Mouse (Mus musculus): ENCODE data around the gene Lmo4. TPM values are rescaled to one million over a fixed set of nuclear protein-coding genes. Genes with fewer than 3 reads are reported as not detected.

Lmo4 gene
- polyA plus RNA-seq, 1 experiment = 44.2 TPM

DNA sequence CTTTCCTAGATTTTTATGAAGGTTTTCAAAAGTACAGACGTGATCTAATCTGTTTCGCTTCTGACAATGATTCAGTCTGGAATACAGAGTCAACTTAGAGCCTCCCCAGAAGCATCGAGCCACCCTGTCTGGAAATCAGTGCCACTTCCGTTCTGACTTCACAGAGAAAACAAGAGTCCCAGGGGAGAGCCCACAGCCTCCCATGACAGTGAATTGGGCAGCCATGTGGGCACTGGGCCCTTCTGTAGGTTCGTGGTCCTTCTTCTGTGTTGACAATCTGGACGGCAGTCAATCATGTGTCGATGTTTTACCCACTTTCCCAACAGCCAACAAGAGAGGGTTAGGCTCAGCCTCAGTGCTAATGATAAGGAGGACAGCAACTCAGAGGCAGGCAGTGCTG is 26.4 kb upstream of the Lmo4 start:
- H3K4me1 ChIP-seq = no peaks in the 10 kb centered on the region
- TF ChIP-seq GATA1 (IDR thresholded peaks at IDR 0.05; ENCODE audit: borderline replicate concordance, low read length) (no peak), FLI1 (IDR thresholded peaks at IDR 0.05; ENCODE audit: low read length) (no peak)
- no peak overlapping the region for H3K4me3 ChIP-seq (replicated peaks)

DNA sequence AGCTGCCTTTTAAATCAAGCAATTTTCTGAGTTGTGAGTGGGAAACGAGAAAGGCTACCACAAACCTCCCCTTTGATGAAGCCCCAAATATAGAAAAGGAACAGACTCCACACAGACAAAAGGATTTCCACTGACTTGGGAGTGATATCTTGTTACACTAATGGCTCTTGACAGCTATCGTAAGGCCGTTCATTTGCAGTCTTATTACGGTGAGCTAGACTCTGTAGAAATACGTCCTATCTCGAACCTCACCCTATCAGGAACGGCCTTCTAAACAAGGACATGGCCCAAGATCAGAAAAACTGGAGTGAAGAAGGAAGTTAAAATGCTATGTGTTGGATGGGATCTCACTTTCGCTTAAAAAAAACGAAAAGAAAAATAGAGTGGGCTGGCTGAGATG is 25.0 kb upstream of the Lmo4 start:
- no peak for TF ChIP-seq FLI1 (IDR thresholded peaks at IDR 0.05; ENCODE audit: low read length)
- no peak for TF ChIP-seq GATA1 (IDR thresholded peaks at IDR 0.05; ENCODE audit: borderline replicate concordance, low read length)
- H3K4me1 ChIP-seq = no peaks in the 10 kb centered on the region

More for the DNA sequence above, 26.4 kb upstream of the Lmo4 start:
- Histone ChIP-seq H3K36me3 (replicated peaks; ENCODE audit: low read length) (no peaks in the 10 kb centered on the region), H3K9me3 (0 out of 2 replicates have a peak, but pooled peaks cover 3% of the 10 kb centered on the region), H3K27me3 (replicated peaks) (no peaks in the 10 kb centered on the region)

DNA sequence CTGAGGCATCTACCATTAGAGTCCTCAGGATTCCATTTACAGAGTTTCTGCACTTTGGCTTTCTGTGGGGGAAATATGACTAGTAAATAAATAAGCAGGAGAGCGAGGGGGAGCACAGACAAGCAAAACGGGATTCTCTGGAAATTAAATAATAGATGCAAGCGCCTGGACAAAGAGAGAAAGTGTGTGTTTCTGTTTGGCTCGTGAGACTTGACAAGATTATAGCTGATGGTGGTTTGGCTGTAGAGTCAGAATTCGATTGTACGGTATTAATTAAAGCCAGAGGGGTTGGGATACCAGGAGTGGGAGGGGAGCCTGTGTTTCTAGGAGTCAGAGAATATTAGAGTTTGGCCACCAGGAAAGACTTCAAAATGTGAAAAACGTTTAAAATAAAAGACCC is 24.3 kb upstream of the Lmo4 start:
- no peaks in the 10 kb centered on the region for H3K36me3 ChIP-seq (replicated peaks; ENCODE audit: low read length)
- TF ChIP-seq GATA1 (IDR thresholded peaks at IDR 0.05; ENCODE audit: borderline replicate concordance, low read length) (no peak), FLI1 (IDR thresholded peaks at IDR 0.05; ENCODE audit: low read length) (no peak)
- H3K4me1 ChIP-seq = no peaks in the 10 kb centered on the region
- H3K9me3 ChIP-seq = 0 out of 2 replicates have a peak, but pooled peaks cover 3% of the 10 kb centered on the region
- no peak overlapping the region for H3K4me3 ChIP-seq (replicated peaks)
- H3K27me3 ChIP-seq (replicated peaks) = no peaks in the 10 kb centered on the region

More for the DNA sequence above, 25.0 kb upstream of the Lmo4 start:
- H3K27me3 ChIP-seq (replicated peaks) = no peaks in the 10 kb centered on the region
- H3K36me3 ChIP-seq (replicated peaks; ENCODE audit: low read length) = no peaks in the 10 kb centered on the region
- no peak overlapping the region for H3K4me3 ChIP-seq (replicated peaks)
- H3K9me3 ChIP-seq = 0 out of 2 replicates have a peak, but pooled peaks cover 3% of the 10 kb centered on the region

- Histone ChIP-seq H3K36me3 (replicated peaks; ENCODE audit: low read length) (no peaks in the 10 kb centered on the region), H3K4me3 (replicated peaks) (no peak overlapping the region), H3K27me3 (replicated peaks) (no peaks in the 10 kb centered on the region), H3K9me3 (no peaks in the 10 kb centered on the region), H3K4me1 (no peaks in the 10 kb centered on the region)
- TF ChIP-seq GATA1 (IDR thresholded peaks at IDR 0.05; ENCODE audit: borderline replicate concordance, low read length) (no peak), FLI1 (IDR thresholded peaks at IDR 0.05; ENCODE audit: low read length) (no peak)
These were observed 20.6 kb upstream of the Lmo4 start for GRCm38 (mm10) chr3:144225456-144226240.

DNA sequence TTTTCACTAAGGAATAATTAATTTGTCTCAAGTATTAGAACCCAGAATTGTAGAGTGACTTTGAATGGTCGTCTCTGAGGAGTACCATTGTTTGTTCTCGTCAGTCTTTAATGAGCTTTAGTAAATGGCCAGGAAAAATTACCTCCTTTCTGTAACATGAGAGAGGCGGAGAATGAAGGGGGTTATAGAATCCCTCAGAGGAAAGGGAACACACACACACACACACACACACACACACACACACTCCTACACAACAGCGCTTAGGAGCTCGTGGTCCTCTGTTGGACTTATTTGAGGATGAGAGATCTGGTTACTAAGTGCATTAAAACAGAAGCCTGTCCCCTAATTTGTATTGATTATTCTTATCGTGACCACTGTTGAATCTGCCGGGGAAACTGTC is 19.6 kb upstream of the Lmo4 start:
- H3K4me1 ChIP-seq = no peaks in the 10 kb centered on the region
- H3K27me3 ChIP-seq (replicated peaks) = no peaks in the 10 kb centered on the region
- H3K4me3 ChIP-seq (replicated peaks) = no peak overlapping the region
- no peak for TF ChIP-seq FLI1 (IDR thresholded peaks at IDR 0.05; ENCODE audit: low read length)
- TF ChIP-seq GATA1 (IDR thresholded peaks at IDR 0.05; ENCODE audit: borderline replicate concordance, low read length) = no peak
- no peaks in the 10 kb centered on the region for H3K9me3 ChIP-seq
- no peaks in the 10 kb centered on the region for H3K36me3 ChIP-seq (replicated peaks; ENCODE audit: low read length)

- Histone ChIP-seq H3K4me3 (replicated peaks) (no peak overlapping the region), H3K27me3 (replicated peaks) (no peaks in the 10 kb centered on the region), H3K36me3 (replicated peaks; ENCODE audit: low read length) (no peaks in the 10 kb centered on the region), H3K9me3 (peaks cover 3% of the 10 kb centered on the region; the same call in 1 of the 2 replicates), H3K4me1 (no peaks in the 10 kb centered on the region)
- TF ChIP-seq FLI1 (IDR thresholded peaks at IDR 0.05; ENCODE audit: low read length) = no peak
- TF ChIP-seq GATA1 (IDR thresholded peaks at IDR 0.05; ENCODE audit: borderline replicate concordance, low read length) = no peak
These were observed 18.5 kb upstream of the Lmo4 start for GRCm38 (mm10) chr3:144223377-144224105.

GRCm38 (mm10) chr3:144222381-144222780 is 17.4 kb upstream of the Lmo4 start:
- Histone ChIP-seq H3K4me1 (no peaks in the 10 kb centered on the region), H3K9me3 (peaks cover 3% of the 10 kb centered on the region; the same call in 1 of the 2 replicates), H3K36me3 (replicated peaks; ENCODE audit: low read length) (no peaks in the 10 kb centered on the region), H3K4me3 (replicated peaks) (no peak overlapping the region), H3K27me3 (replicated peaks) (no peaks in the 10 kb centered on the region)
- no peak for TF ChIP-seq FLI1 (IDR thresholded peaks at IDR 0.05; ENCODE audit: low read length)
- TF ChIP-seq GATA1 (IDR thresholded peaks at IDR 0.05; ENCODE audit: borderline replicate concordance, low read length) = no peak

DNA sequence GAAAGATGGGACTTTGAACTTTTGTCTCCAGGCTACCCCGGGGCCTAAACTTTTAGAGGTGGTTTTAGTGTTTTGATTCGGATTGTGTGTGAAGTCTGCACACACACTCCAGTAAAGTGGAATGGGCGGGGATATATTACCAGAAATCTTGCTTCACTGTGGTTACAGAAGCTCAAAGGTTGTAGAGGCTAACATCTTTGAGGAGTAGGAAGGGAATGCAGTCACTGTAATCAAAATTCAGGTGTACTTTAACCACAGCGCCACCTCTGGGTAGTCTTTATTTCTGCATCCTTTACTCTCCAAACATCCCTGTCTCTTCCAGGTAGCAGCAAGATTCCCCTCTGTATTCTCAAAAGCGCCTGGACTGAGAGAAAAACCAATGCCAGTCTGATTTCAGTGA is 2.5 kb upstream of the Lmo4 start:
- TF ChIP-seq FLI1 (IDR thresholded peaks at IDR 0.05; ENCODE audit: low read length) = no peak
- TF ChIP-seq GATA1 (IDR thresholded peaks at IDR 0.05; ENCODE audit: borderline replicate concordance, low read length) = no peak
- Histone ChIP-seq H3K36me3 (replicated peaks; ENCODE audit: low read length) (no peaks in the 10 kb centered on the region), H3K9me3 (no peaks in the 10 kb centered on the region), H3K27me3 (replicated peaks) (no peaks in the 10 kb centered on the region), H3K4me3 (replicated peaks) (no peak overlapping the region), H3K4me1 (peaks cover 10% of the 10 kb centered on the region)

- Histone ChIP-seq H3K27me3 (replicated peaks) (no peaks in the 10 kb centered on the region), H3K4me3 (replicated peaks) (no peak overlapping the region), H3K4me1 (peaks cover 10% of the 10 kb centered on the region), H3K36me3 (replicated peaks; ENCODE audit: low read length) (no peaks in the 10 kb centered on the region), H3K9me3 (no peaks in the 10 kb centered on the region)
- TF ChIP-seq GATA1 (IDR thresholded peaks at IDR 0.05; ENCODE audit: borderline replicate concordance, low read length) (no peak), FLI1 (IDR thresholded peaks at IDR 0.05; ENCODE audit: low read length) (no peak)
These were observed 1.9 kb upstream of the Lmo4 start for GRCm38 (mm10) chr3:144206942-144207341.

- H3K4me1 ChIP-seq = peaks cover 16% of the 10 kb centered on the region
- no peaks in the 10 kb centered on the region for H3K9me3 ChIP-seq
- no peaks in the 10 kb centered on the region for H3K36me3 ChIP-seq (replicated peaks; ENCODE audit: low read length)
- TF ChIP-seq FLI1 (IDR thresholded peaks at IDR 0.05; ENCODE audit: low read length) (no peak), GATA1 (IDR thresholded peaks at IDR 0.05; ENCODE audit: borderline replicate concordance, low read length) (no peak)
- H3K4me3 ChIP-seq (replicated peaks) = peak overlapping the region; percentile 97
- H3K27me3 ChIP-seq (replicated peaks) = no peaks in the 10 kb centered on the region
These were observed 1.2 kb upstream of the Lmo4 start for GRCm38 (mm10) chr3:144206261-144206660.

Data from megakaryocyte, embryonic 14.5 days (primary cell).